Mouse (Mus musculus) brain, embryonic 14.5 days (tissue): ENCODE measurements around the gene Slc2a5.

Source experiments
- CTCF ChIP-seq: fragments of 200-500 bp; IDR thresholded peaks from 2 replicates; pipeline ENCODE4 v1.5.1; 2012; ENCODE audit warnings: inconsistent platforms, mild to moderate bottlenecking, moderate library complexity, borderline replicate concordance; ENCODE audit not compliant: insufficient read depth, insufficient read length; ENCODE audit errors: extremely low read depth
- POLR2A ChIP-seq: fragments of 200-500 bp; IDR thresholded peaks from 2 replicates; pipeline ENCODE4 v1.6.1; 2012; ENCODE audit warnings: mild to moderate bottlenecking, inconsistent platforms, borderline replicate concordance; ENCODE audit not compliant: poor library complexity, insufficient read depth, insufficient read length, severe bottlenecking; ENCODE audit errors: extremely low read depth

DNA sequence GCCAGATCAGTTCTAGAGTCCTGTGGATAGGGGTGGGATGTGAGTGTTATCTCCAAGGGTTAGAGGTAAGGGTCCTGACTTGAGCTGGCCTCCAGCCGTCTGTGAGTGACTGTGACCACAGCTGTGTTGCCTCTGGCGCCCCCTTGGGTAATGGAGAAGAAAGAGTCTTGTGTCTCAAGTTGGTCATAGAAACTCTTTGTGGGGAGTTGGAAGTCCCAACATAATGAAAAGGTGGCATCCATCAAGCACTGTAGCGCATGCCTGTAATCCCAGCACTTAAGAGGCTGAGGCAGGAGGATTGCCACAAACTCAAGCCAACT lies 26.5 kb upstream of the Slc2a5 start:
- TF ChIP-seq CTCF, result no peak
- no peak for TF ChIP-seq POLR2A
